Mouse (Mus musculus): ENCODE results near the gene Tmem165. TPM values are rescaled to one million over a fixed set of nuclear protein-coding genes. Genes with fewer than 3 reads are reported as not detected.

Tmem165 gene
- polyA plus RNA-seq (2016; fragmentation: Nextera tagmentation; extraction: Ambion mirVana) = 85.3 and 88.6 TPM in 2 replicates

- Histone ChIP-seq H3K36me3 (replicated peaks) (0 out of 2 replicates have a peak, but pooled peaks cover 4% of the 10 kb centered on the region), H3K27me3 (0 out of 2 replicates have a peak, but pooled peaks cover 10% of the 10 kb centered on the region), H3K27ac (peak within 1 kb of the TSS; percentile 97), H3K4me3 (replicated peaks) (peak within 1 kb of the TSS; percentile 92), H3K4me2 (peak within 1 kb of the TSS; percentile 75), H3K4me1 (peaks cover 16% of the 10 kb centered on the region), H3K9ac (peak within 1 kb of the TSS; percentile 96), H3K9me3 (no peaks in the 10 kb centered on the region)
- under 1% methylated on average over 57 of the region's 62 CpGs for WGBS
- ATAC-seq (ENCODE audit: low FRiP score) = peak; percentile 98
Observed at GRCm38 (mm10) chr5:76183750-76184261, at the start of gene Tmem165. Gene Tmem165, plus strand, starts transcription at chr5:76183880.

GRCm38 (mm10) chr5:76135644-76136043 lies 48.0 kb upstream of the Tmem165 start:
- ATAC-seq (ENCODE audit: low FRiP score) = no peak
- no peaks in the 10 kb centered on the region for H3K9me3 ChIP-seq
- H3K27ac ChIP-seq = no peak overlapping the region
- no peak overlapping the region for H3K9ac ChIP-seq
- WGBS = 88% methylated on average over 1 of the region's 1 CpGs
- H3K27me3 ChIP-seq = no peaks in the 10 kb centered on the region
- H3K4me3 ChIP-seq (replicated peaks) = no peak overlapping the region
- no peaks in the 10 kb centered on the region for H3K36me3 ChIP-seq (replicated peaks)
- peaks cover 9% of the 10 kb centered on the region; the same call in 1 of the 2 replicates for H3K4me1 ChIP-seq
- H3K4me2 ChIP-seq = no peak overlapping the region

- Histone ChIP-seq H3K36me3 (replicated peaks) (no peaks in the 10 kb centered on the region), H3K4me3 (replicated peaks) (no peak overlapping the region), H3K4me2 (no peak overlapping the region), H3K4me1 (peaks cover 13% of the 10 kb centered on the region), H3K9ac (no peak overlapping the region), H3K9me3 (no peaks in the 10 kb centered on the region), H3K27me3 (no peaks in the 10 kb centered on the region), H3K27ac (no peak overlapping the region)
- no peak for ATAC-seq (ENCODE audit: low FRiP score)
- 84% methylated on average over 3 of the region's 3 CpGs for WGBS
Observed at GRCm38 (mm10) chr5:76136271-76136670, 47.4 kb upstream of the Tmem165 start.

GRCm38 (mm10) chr5:76137586-76137985 lies 46.1 kb upstream of the Tmem165 start:
- no peak for ATAC-seq (ENCODE audit: low FRiP score)
- H3K9ac ChIP-seq = no peak overlapping the region
- H3K27ac ChIP-seq = no peak overlapping the region
- H3K4me1 ChIP-seq = peaks cover 15% of the 10 kb centered on the region
- H3K36me3 ChIP-seq (replicated peaks) = no peaks in the 10 kb centered on the region
- 91% methylated on average over 1 of the region's 1 CpGs for WGBS
- H3K4me2 ChIP-seq = no peak overlapping the region
- H3K4me3 ChIP-seq (replicated peaks) = no peak overlapping the region
- no peaks in the 10 kb centered on the region for H3K9me3 ChIP-seq
- H3K27me3 ChIP-seq = no peaks in the 10 kb centered on the region

- Histone ChIP-seq H3K4me3 (replicated peaks) (no peak overlapping the region), H3K4me1 (peaks cover 15% of the 10 kb centered on the region), H3K9ac (no peak overlapping the region), H3K4me2 (no peak overlapping the region), H3K27ac (no peak overlapping the region), H3K9me3 (no peaks in the 10 kb centered on the region), H3K36me3 (replicated peaks) (no peaks in the 10 kb centered on the region), H3K27me3 (no peaks in the 10 kb centered on the region)
- 66% methylated on average over 1 of the region's 1 CpGs for WGBS
- ATAC-seq (ENCODE audit: low FRiP score) = no peak
Observed at GRCm38 (mm10) chr5:76138071-76138470, 45.6 kb upstream of the Tmem165 start.

DNA sequence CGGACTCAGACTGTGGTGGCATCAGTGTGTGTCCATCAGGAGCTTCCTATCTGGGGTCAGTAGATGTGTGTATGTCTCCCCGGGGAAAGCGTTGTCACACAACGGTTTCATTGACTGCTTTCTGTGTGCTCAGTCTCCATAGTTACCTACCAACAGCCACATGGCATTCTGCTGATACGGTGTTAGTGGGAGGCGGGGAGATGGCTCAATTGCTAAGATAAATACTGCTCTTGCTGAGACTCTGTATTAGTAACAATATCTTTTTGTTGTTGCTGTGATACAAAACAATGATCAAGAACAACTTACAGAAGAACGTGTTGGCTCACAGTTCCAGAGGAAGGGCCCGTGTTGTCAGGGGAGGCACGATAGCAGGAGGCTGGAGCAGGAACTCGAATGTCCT lies 45.2 kb upstream of the Tmem165 start:
- no peaks in the 10 kb centered on the region for H3K9me3 ChIP-seq
- H3K27me3 ChIP-seq = no peaks in the 10 kb centered on the region
- ATAC-seq (ENCODE audit: low FRiP score) = no peak
- WGBS = 60% methylated on average over 10 of the region's 10 CpGs
- H3K9ac ChIP-seq = no peak overlapping the region
- no peak overlapping the region for H3K4me2 ChIP-seq
- no peak overlapping the region for H3K27ac ChIP-seq
- H3K4me1 ChIP-seq = peaks cover 15% of the 10 kb centered on the region
- no peak overlapping the region for H3K4me3 ChIP-seq (replicated peaks)
- no peaks in the 10 kb centered on the region for H3K36me3 ChIP-seq (replicated peaks)

GRCm38 (mm10) chr5:76139171-76139671 lies 44.5 kb upstream of the Tmem165 start:
- whole genome bisulfite sequencing = 62% methylated on average over 7 of the region's 7 CpGs
- no peak for ATAC-seq (ENCODE audit: low FRiP score)
- Histone ChIP-seq H3K36me3 (replicated peaks) (no peaks in the 10 kb centered on the region), H3K4me1 (peaks cover 15% of the 10 kb centered on the region), H3K9ac (no peak overlapping the region), H3K4me2 (no peak overlapping the region), H3K4me3 (replicated peaks) (no peak overlapping the region), H3K9me3 (no peaks in the 10 kb centered on the region), H3K27me3 (no peaks in the 10 kb centered on the region), H3K27ac (no peak overlapping the region)

- H3K27ac ChIP-seq = peak within 1 kb of the TSS; percentile 95
- peak within 1 kb of the TSS; percentile 70 for H3K4me2 ChIP-seq
- peaks cover 15% of the 10 kb centered on the region for H3K4me1 ChIP-seq
- peak within 1 kb of the TSS; percentile 75 for H3K4me3 ChIP-seq (replicated peaks)
- H3K9ac ChIP-seq = peak within 1 kb of the TSS; percentile 85
- H3K36me3 ChIP-seq (replicated peaks) = no peaks in the 10 kb centered on the region
- ATAC-seq (ENCODE audit: low FRiP score) = peak; percentile 96
- H3K27me3 ChIP-seq = no peaks in the 10 kb centered on the region
- WGBS = 1% methylated on average over 48 of the region's 69 CpGs
- no peaks in the 10 kb centered on the region for H3K9me3 ChIP-seq
Observed at GRCm38 (mm10) chr5:76139808-76140729, 43.6 kb upstream of the Tmem165 start, which contains the start of gene Srd5a3. Gene Srd5a3, plus strand, starts transcription at chr5:76140271.

DNA sequence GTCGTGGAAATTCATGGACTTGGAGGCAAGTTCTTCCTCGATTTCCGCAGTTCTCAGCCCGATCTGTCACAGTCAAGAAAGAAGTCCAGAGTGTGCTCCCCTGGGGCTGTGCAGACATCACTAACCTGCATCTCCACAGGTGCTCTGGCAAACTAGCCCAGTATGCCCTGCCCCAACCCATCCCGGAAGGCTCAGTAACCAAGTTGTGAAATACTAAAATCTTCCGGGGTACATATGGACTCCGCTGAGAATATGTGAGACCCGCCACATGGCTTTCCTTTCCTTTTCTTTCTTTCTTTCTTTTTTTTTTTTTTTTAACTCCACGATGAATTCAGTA lies 43.0 kb upstream of the Tmem165 start:
- Histone ChIP-seq H3K27ac (peak overlapping the region; percentile 95), H3K36me3 (replicated peaks) (no peaks in the 10 kb centered on the region)
- peak; percentile 51; the same call in 1 of the 2 replicates for ATAC-seq (ENCODE audit: low FRiP score)

GRCm38 (mm10) chr5:76143356-76143755 lies 40.3 kb upstream of the Tmem165 start:
- no peak overlapping the region for H3K27ac ChIP-seq
- H3K9ac ChIP-seq = no peak overlapping the region
- H3K27me3 ChIP-seq = no peaks in the 10 kb centered on the region
- peaks cover 15% of the 10 kb centered on the region for H3K4me1 ChIP-seq
- H3K4me3 ChIP-seq (replicated peaks) = no peak overlapping the region
- WGBS = 91% methylated on average over 4 of the region's 4 CpGs
- H3K4me2 ChIP-seq = no peak overlapping the region
- H3K9me3 ChIP-seq = no peaks in the 10 kb centered on the region
- no peak for ATAC-seq (ENCODE audit: low FRiP score)
- H3K36me3 ChIP-seq (replicated peaks) = no peaks in the 10 kb centered on the region

More for the DNA sequence above, 43.0 kb upstream of the Tmem165 start:
- 7% methylated on average over 9 of the region's 9 CpGs for WGBS
- H3K4me2 ChIP-seq = peak overlapping the region; percentile 70
- H3K9me3 ChIP-seq = no peaks in the 10 kb centered on the region
- H3K4me3 ChIP-seq (replicated peaks) = peak overlapping the region; percentile 75
- H3K9ac ChIP-seq = peak overlapping the region; percentile 85
- no peaks in the 10 kb centered on the region for H3K27me3 ChIP-seq
- peaks cover 15% of the 10 kb centered on the region for H3K4me1 ChIP-seq

DNA sequence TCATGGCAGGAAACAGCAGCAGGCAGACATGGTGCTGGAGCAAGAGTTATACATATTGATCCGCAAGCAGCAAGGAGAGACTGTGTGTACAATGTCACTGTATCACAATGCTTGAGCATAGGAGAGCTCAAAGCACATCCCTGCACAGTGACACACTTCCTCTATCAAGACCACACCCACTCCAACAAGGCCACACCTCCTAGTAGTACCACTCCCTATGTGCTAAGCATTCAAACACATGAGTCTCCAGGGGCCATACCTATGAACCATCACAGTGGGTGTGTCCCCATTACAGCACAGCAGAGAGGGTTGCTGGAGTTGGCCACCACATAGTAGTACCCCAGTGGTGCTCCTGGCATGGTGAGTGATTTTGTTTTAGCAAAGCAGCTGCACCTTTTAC lies 37.3 kb upstream of the Tmem165 start:
- no peak overlapping the region for H3K4me3 ChIP-seq (replicated peaks)
- no peak for ATAC-seq (ENCODE audit: low FRiP score)
- WGBS = 93% methylated on average over 1 of the region's 1 CpGs

DNA sequence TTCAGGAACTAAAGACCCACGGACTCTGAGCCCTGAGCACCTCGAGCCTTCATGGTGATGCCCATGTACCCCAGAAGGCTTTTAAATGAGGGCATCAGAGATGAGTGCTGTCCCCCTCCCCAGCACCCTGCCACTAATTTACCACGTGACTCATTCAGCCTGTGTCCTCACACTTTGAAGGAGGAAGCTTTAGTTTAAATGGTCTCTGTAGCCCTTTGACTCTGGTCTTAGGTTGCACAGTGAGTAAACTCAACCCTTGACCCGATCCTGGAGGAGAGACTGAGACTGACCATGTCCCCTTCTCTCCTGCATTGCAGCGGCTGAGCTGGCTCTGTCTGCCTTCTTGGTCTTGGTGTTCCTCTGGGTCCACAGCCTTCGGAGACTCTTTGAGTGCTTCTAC lies 34.2 kb upstream of the Tmem165 start:
- 93% methylated on average over 6 of the region's 6 CpGs for WGBS
- H3K9ac ChIP-seq = no peak overlapping the region
- no peak overlapping the region for H3K27ac ChIP-seq
- H3K4me2 ChIP-seq = no peak overlapping the region
- H3K36me3 ChIP-seq (replicated peaks) = peaks cover 17% of the 10 kb centered on the region
- H3K4me1 ChIP-seq = no peaks in the 10 kb centered on the region
- ATAC-seq (ENCODE audit: low FRiP score) = no peak
- no peaks in the 10 kb centered on the region for H3K9me3 ChIP-seq
- no peak overlapping the region for H3K4me3 ChIP-seq (replicated peaks)
- H3K27me3 ChIP-seq = no peaks in the 10 kb centered on the region

More for the DNA sequence above, 37.3 kb upstream of the Tmem165 start:
- no peaks in the 10 kb centered on the region for H3K27me3 ChIP-seq
- no peak overlapping the region for H3K9ac ChIP-seq
- H3K36me3 ChIP-seq (replicated peaks) = peaks cover 13% of the 10 kb centered on the region
- H3K9me3 ChIP-seq = no peaks in the 10 kb centered on the region
- H3K27ac ChIP-seq = no peak overlapping the region
- H3K4me1 ChIP-seq = peaks cover under 1% of the 10 kb centered on the region; the same call in 1 of the 2 replicates
- H3K4me2 ChIP-seq = no peak overlapping the region

Measured in forebrain, embryonic 12.5 days (tissue).